Mouse (Mus musculus): Measurements from ENCODE around the gene Pax8. TPM values are rescaled to one million over a fixed set of nuclear protein-coding genes. Genes with fewer than 3 reads are reported as not detected.

The Pax8 gene
- polyA plus RNA-seq, 1 experiment = not detected

GRCm38 (mm10) chr2:24386158-24386963 is 89.0 kb downstream of the Pax8 start:
- Histone ChIP-seq H3K4me3 (ENCODE audit: extremely low read depth, insufficient read depth, insufficient read length) (peak overlapping the region; percentile 77), H3K27me3 (ENCODE audit: control insufficient read depth, insufficient read depth, low read length) (no peaks in the 10 kb centered on the region), H3K27ac (ENCODE audit: insufficient read depth, low read length) (peak overlapping the region; percentile 97), H3K4me1 (ENCODE audit: control insufficient read depth, insufficient read depth, insufficient read length) (peaks cover 44% of the 10 kb centered on the region; the same call in 1 of the 2 replicates), H3K36me3 (ENCODE audit: control insufficient read depth, insufficient read depth, low read length) (no peaks in the 10 kb centered on the region; the same call in 1 of the 2 replicates)
- TF ChIP-seq POLR2A (IDR thresholded peaks at IDR 0.05; ENCODE audit: low read depth, low read length) (peak; percentile 83), CTCF (IDR thresholded peaks at IDR 0.05; ENCODE audit: extremely low read depth, insufficient read depth, insufficient read length, insufficient replicate concordance) (no peak)
- WGBS = 9% methylated on average over 21 of the region's 21 CpGs
- peak; percentile 69 to 81 for DNase-seq (ENCODE audit: low read depth in 1 of 2, low spot score in 2 of 2)

DNA sequence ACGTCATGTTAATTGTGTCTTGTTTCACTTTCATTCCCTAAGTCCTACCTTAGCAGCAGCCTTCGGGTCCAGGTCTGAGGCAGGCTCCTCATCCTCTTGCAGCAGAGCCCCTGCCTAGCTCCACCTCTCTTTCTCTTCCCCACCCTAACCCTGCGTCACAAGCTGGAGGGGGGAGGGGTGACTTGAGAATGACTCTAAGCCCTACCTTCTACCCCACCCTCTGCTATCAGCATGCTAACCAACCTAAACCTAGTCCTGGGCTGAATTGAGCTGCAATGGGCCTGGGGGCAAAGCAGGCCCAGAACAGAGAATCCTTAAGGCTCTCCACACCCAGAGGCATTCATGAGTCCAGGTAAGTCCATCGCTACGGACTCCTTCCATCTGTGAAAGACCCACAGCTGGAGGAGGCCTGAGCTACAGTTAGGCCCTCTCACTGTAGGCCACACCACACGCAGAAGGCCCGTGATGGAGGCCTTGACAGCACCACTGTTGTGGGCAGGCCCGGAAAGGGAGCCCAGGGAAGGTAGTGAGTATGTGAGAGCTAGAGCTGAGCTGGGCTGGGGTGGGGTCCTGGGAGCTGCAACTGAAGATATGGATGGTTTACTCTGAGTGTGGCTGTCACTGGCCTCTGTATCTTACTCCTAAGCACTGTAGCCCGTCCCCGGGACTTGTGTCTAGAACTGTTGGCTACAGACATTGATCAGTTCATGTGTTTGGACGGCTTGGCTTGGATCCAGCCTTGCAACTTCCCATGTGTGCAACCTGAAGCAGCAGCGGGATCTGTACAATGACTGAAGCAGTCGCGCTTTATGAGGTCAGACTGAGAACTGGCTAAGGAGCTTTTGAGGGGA is 90.1 kb downstream of the Pax8 start:
- H3K36me3 ChIP-seq (ENCODE audit: control insufficient read depth, insufficient read depth, low read length) = no peaks in the 10 kb centered on the region; the same call in 1 of the 2 replicates
- peaks cover 44% of the 10 kb centered on the region; the same call in 1 of the 2 replicates for H3K4me1 ChIP-seq (ENCODE audit: control insufficient read depth, insufficient read depth, insufficient read length)
- peak overlapping the region; percentile 97 for H3K27ac ChIP-seq (ENCODE audit: insufficient read depth, low read length)
- WGBS = 21% methylated on average over 14 of the region's 14 CpGs
- peak; percentile 48; the same call in 1 of the 2 replicates for TF ChIP-seq POLR2A (IDR thresholded peaks at IDR 0.05; ENCODE audit: low read depth, low read length)
- TF ChIP-seq CTCF (IDR thresholded peaks at IDR 0.05; ENCODE audit: extremely low read depth, insufficient read depth, insufficient read length, insufficient replicate concordance) = no peak
- no peaks in the 10 kb centered on the region for H3K27me3 ChIP-seq (ENCODE audit: control insufficient read depth, insufficient read depth, low read length)
- H3K4me3 ChIP-seq (ENCODE audit: extremely low read depth, insufficient read depth, insufficient read length) = peak overlapping the region; percentile 77
- DNase-seq (ENCODE audit: low read depth in 1 of 2, low spot score in 2 of 2) = peak; percentile 74 to 80

DNA sequence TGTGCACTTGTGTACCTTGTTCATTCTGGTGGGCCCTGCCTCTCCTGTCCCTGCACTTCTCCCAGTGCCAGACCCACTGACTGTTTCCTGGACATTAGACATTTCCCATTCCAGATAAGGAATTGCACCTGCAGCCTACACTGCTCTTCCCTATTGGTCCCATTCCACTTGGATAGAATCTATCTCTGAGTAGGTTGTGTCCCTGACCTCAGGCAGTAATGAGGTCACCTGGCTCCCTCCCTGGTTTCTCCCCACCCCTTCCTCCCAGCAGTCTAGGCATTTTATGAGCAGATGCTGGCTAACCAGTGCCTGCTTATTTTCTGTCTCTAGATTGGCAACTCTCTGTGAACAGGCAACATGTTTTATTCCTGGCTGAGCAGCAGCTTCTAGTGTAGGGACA is 91.0 kb downstream of the Pax8 start:
- peak overlapping the region; percentile 24; the same call in 1 of the 2 replicates for H3K4me3 ChIP-seq (ENCODE audit: extremely low read depth, insufficient read depth, insufficient read length)
- H3K27ac ChIP-seq (ENCODE audit: insufficient read depth, low read length) = peak overlapping the region; percentile 97
- TF ChIP-seq POLR2A (IDR thresholded peaks at IDR 0.05; ENCODE audit: low read depth, low read length) = no peak
- TF ChIP-seq CTCF (IDR thresholded peaks at IDR 0.05; ENCODE audit: extremely low read depth, insufficient read depth, insufficient read length, insufficient replicate concordance) = no peak
- no peaks in the 10 kb centered on the region for H3K27me3 ChIP-seq (ENCODE audit: control insufficient read depth, insufficient read depth, low read length)
- peaks cover 40% of the 10 kb centered on the region; the same call in 1 of the 2 replicates for H3K4me1 ChIP-seq (ENCODE audit: control insufficient read depth, insufficient read depth, insufficient read length)
- no peak for DNase-seq (ENCODE audit: low read depth in 1 of 2, low spot score in 2 of 2)
- H3K36me3 ChIP-seq (ENCODE audit: control insufficient read depth, insufficient read depth, low read length) = no peaks in the 10 kb centered on the region; the same call in 1 of the 2 replicates

DNA sequence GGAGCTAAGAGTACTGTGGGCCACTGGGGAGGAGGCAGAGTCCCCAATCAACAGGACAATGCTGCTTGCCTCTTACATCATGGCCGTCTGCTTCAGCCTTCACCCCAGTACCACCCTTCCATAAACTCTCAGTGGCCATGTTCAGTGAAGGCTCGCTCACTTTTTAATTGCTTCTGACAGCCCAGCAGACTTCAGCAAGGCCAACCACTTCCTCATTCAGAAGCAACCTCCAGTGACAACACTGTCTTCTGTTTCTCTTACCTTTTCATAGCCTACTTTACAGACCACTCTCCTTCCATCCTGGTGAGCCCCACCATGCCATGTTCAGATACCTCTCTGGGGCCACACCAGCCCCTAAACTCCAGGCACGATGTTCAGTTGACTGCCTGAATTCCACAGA is 91.8 kb downstream of the Pax8 start:
- 29% methylated on average over 3 of the region's 3 CpGs for WGBS
- TF ChIP-seq CTCF (IDR thresholded peaks at IDR 0.05; ENCODE audit: extremely low read depth, insufficient read depth, insufficient read length, insufficient replicate concordance) (no peak), POLR2A (IDR thresholded peaks at IDR 0.05; ENCODE audit: low read depth, low read length) (no peak)
- H3K27ac ChIP-seq (ENCODE audit: insufficient read depth, low read length) = peak overlapping the region; percentile 57

DNA sequence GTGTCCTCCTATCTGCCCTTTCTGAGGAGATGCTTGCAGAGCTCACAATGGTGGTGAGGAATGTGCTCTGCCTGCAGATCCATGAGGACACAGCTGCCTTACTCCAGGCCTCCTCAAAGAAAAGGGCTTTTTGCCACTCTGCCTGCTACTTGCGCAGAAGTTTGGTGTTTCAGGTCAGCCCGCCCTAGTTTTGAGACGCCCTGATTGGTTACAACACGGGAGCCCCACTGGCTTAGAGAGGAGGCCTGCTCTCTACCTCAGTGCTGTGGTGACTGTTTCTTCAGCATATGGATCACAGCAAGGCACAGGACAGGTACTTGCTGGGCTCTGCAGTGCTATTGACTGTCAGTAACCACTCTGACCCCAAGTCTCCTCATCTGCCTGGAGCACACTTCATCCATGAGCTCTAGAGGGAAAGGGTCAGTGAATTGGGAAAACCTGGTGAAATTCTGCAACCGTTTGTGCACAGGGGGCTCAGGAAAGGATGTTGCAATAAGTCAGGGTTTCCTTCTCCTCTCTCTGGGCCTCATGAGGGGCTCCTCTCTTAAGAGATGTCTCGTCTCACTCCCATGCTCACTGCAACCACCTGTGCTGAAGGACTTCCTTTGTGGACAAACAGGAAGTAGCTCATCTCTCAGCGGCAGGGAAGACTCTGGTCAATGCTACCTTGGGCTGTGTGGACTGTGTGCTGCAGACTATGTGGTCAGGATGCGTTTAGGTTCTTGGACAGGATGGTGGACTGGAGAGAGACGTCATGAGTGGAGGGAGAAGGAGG is 92.8 kb downstream of the Pax8 start:
- Histone ChIP-seq H3K4me3 (ENCODE audit: extremely low read depth, insufficient read depth, insufficient read length) (peak overlapping the region; percentile 11; the same call in 1 of the 2 replicates), H3K27me3 (ENCODE audit: control insufficient read depth, insufficient read depth, low read length) (no peaks in the 10 kb centered on the region), H3K36me3 (ENCODE audit: control insufficient read depth, insufficient read depth, low read length) (no peaks in the 10 kb centered on the region), H3K4me1 (ENCODE audit: control insufficient read depth, insufficient read depth, insufficient read length) (peaks cover 30% of the 10 kb centered on the region; the same call in 1 of the 2 replicates), H3K27ac (ENCODE audit: insufficient read depth, low read length) (peak overlapping the region; percentile 57)
- no peak for TF ChIP-seq CTCF (IDR thresholded peaks at IDR 0.05; ENCODE audit: extremely low read depth, insufficient read depth, insufficient read length, insufficient replicate concordance)
- WGBS = 38% methylated on average over 9 of the region's 9 CpGs
- DNase-seq (ENCODE audit: low read depth in 1 of 2, low spot score in 2 of 2) = peak in 1 of 2 experiments; percentile 25

More for the DNA sequence above, 91.8 kb downstream of the Pax8 start:
- Histone ChIP-seq H3K4me3 (ENCODE audit: extremely low read depth, insufficient read depth, insufficient read length) (no peak overlapping the region), H3K27me3 (ENCODE audit: control insufficient read depth, insufficient read depth, low read length) (no peaks in the 10 kb centered on the region), H3K36me3 (ENCODE audit: control insufficient read depth, insufficient read depth, low read length) (no peaks in the 10 kb centered on the region; the same call in 1 of the 2 replicates), H3K4me1 (ENCODE audit: control insufficient read depth, insufficient read depth, insufficient read length) (peaks cover 39% of the 10 kb centered on the region; the same call in 1 of the 2 replicates)
- no peak for DNase-seq (ENCODE audit: low read depth in 1 of 2, low spot score in 2 of 2)

Data from spleen, adult 2 months (tissue).